Mouse (Mus musculus) limb, embryonic 11.5 days (tissue): ENCODE results near the gene Csnk2a2. TPM values are rescaled to one million over a fixed set of nuclear protein-coding genes. Genes with fewer than 3 reads are reported as not detected.

ENCODE experiments used
- ATAC-seq: fragments of 200-750 bp; cut with Nextera tagmentation; 2 replicates; pipeline ENCODE4 v1.8.0; 2017; ENCODE audit warnings: low read depth; ENCODE audit not compliant: insufficient number of reproducible peaks, low FRiP score, low TSS enrichment
- DNase-seq: peaks from one replicate; pipeline ENCODE4 v3.0.0-alpha.2; 2015; ENCODE audit warnings: low spot score
- H3K27ac ChIP-seq: fragments of 300-500 bp; sonication (generic); replicated peaks from 2 replicates; pipeline ENCODE4 v1.5.1; 2014; ENCODE audit warnings: low read depth, mild to moderate bottlenecking, low read length
- H3K27me3 ChIP-seq: fragments of 300-500 bp; sonication (generic); 2 replicates; pipeline ENCODE4 v1.6.1; 2014; ENCODE audit warnings: mild to moderate bottlenecking, low read length, mixed read lengths; ENCODE audit not compliant: control insufficient read depth, insufficient read depth
- H3K36me3 ChIP-seq: fragments of 300-500 bp; sonication (generic); 2 replicates; pipeline ENCODE4 v1.6.1; 2014; ENCODE audit warnings: mild to moderate bottlenecking, low read length, moderate library complexity, mixed read lengths; ENCODE audit not compliant: control insufficient read depth, insufficient read depth
- H3K4me1 ChIP-seq: fragments of 300-500 bp; sonication (generic); 2 replicates; pipeline ENCODE4 v1.6.1; 2014; ENCODE audit warnings: low read length, mixed read lengths; ENCODE audit not compliant: control insufficient read depth, insufficient read depth
- H3K4me2 ChIP-seq: fragments of 300-500 bp; sonication (generic); 2 replicates; pipeline ENCODE4 v1.6.1; 2014; ENCODE audit warnings: low read depth, mild to moderate bottlenecking, moderate library complexity; ENCODE audit not compliant: severe bottlenecking
- H3K4me3 ChIP-seq: fragments of 300-500 bp; sonication (generic); 2 replicates; pipeline ENCODE4 v1.5.1; 2014; ENCODE audit warnings: low read depth, low read length
- H3K9ac ChIP-seq: fragments of 300-500 bp; sonication (generic); 2 replicates; pipeline ENCODE4 v1.6.1; 2014; ENCODE audit warnings: mild to moderate bottlenecking, low read length
- H3K9me3 ChIP-seq: fragments of 300-500 bp; sonication (generic); 2 replicates; pipeline ENCODE4 v1.6.1; 2016; ENCODE audit warnings: low read length; ENCODE audit not compliant: control insufficient read depth
- WGBS: fragments of 180-500 bp; shearing (Covaris S2); extraction: QIAGEN DNeasy Blood & Tissue Kit; methylation state at CpG from one replicate; pipeline ENCODE4 v1.1.7; 2014; 5-methylcytosine and 5-hydroxymethylcytosine counted together
- polyA plus RNA-seq: library from polyadenylated mRNA; unstranded; fragments of >200 nt; fragmentation: Nextera tagmentation; extraction: Ambion mirVana; gene quantifications from 2 replicates; pipeline ENCODE4 v1.2.1, GENCODE M21; 2014

Gene Csnk2a2
- polyA plus RNA-seq, 1 experiment from 2014 or later = 17.5 TPM

GRCm38 (mm10) chr8:95435930-95436329, 53.9 kb downstream of the Csnk2a2 start:
- Histone ChIP-seq H3K27me3 (no peaks in the 10 kb centered on the region), H3K9ac (no peak overlapping the region), H3K4me2 (no peak overlapping the region), H3K4me1 (peaks cover 9% of the 10 kb centered on the region), H3K27ac (no peak overlapping the region), H3K36me3 (no peaks in the 10 kb centered on the region), H3K4me3 (no peak overlapping the region), H3K9me3 (no peaks in the 10 kb centered on the region)
- ATAC-seq (no peak), DNase-seq (no peak)
- 90% methylated on average over 3 of the region's 3 CpGs for WGBS

DNA sequence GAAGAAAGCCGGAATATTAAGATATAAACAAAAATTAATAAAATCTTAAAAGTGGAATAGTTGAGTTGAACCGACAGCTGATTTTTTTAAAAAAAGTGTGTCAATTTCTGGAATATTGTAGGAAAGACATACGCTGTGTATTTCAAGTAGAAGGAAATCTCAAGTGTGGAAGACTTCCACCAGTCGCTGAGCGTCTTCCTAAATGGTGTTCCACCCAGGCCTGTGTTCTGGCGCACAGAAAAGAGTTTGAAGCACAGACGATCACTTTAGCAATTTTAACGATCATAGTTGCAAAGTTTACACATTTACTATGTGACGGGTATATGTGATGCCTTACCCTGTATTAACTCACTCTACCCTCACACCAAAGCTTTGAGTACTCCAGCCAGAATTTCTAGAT, 54.4 kb downstream of the Csnk2a2 start:
- no peak overlapping the region for H3K9ac ChIP-seq
- H3K4me3 ChIP-seq = no peak overlapping the region
- no peak overlapping the region for H3K27ac ChIP-seq
- no peaks in the 10 kb centered on the region for H3K27me3 ChIP-seq
- no peak for ATAC-seq
- H3K4me1 ChIP-seq = peaks cover 9% of the 10 kb centered on the region
- DNase-seq = no peak
- WGBS = 91% methylated on average over 9 of the region's 9 CpGs
- H3K4me2 ChIP-seq = no peak overlapping the region
- no peaks in the 10 kb centered on the region for H3K9me3 ChIP-seq
- no peaks in the 10 kb centered on the region for H3K36me3 ChIP-seq

DNA sequence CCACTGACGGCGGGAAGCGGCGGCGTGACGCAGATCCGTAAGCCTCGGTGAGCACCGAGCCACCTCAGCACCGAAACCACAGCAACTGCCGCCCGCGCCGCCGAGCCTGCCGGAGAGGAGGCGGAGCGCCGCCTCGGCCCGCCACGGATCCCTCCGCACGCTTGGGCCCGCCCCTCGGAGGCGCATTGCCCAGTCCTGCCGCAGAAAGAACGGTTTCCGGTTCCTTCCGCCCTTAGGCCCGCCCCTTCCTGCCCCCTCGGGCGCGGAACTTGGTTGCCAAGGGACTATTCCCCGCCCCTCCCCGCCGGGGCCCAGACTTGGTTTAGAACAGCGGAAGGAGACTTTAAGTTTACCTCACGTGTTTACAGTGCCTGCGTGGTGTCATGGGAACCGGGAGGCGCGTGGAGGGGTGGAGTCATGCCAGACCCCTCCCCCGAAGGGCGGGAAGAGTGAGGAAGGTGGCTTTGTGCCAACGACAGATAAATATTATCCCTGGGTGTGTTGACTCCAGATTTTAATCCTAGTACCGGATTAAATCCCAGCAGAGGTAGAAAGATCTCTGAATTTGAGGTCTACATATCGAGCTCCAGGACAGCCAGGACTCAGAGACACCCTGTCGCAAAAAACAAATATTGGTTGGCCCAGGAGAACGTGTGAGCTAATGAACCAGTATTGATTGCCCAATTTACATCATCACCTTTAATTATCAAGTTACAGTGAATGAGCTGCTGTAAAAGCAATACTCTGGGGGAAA, 55.0 kb downstream of the Csnk2a2 start, which contains the start of gene Cfap20:
Cfap20 (minus strand) TSS at position 184 of the 754 bp plus-strand sequence.
- Histone ChIP-seq H3K9ac (peak within 1 kb of the TSS; percentile 77), H3K27me3 (no peaks in the 10 kb centered on the region), H3K4me1 (peaks cover 10% of the 10 kb centered on the region), H3K9me3 (no peaks in the 10 kb centered on the region), H3K36me3 (no peaks in the 10 kb centered on the region), H3K27ac (peak within 1 kb of the TSS; percentile 71), H3K4me3 (peak within 1 kb of the TSS; percentile 62), H3K4me2 (peak within 1 kb of the TSS; percentile 74)
- ATAC-seq (peak; percentile 98), DNase-seq (peak; percentile 100)
- under 1% methylated on average over 51 of the region's 51 CpGs for WGBS

DNA sequence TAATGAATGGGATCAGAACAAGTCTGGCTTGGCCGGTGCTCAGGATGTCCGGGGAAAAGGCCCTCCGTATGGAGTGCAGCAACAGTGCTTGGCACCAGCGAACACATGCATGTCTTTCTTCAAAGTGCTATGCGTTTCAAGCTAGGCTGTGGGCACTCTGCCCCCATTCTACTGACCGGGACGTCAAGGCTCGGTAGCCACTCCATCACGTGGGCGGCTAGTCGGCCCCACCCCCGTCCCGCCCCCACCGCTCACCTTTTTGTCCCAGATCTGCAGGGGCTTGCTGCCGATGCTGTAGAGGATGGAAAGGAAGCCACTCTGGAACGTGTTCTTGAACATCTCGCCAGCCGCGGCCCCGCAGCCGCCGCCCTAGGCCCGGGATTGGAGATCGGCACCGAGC, 55.6 kb downstream of the Csnk2a2 start:
- peak overlapping the region; percentile 77 for H3K9ac ChIP-seq
- H3K4me2 ChIP-seq = peak overlapping the region; percentile 74
- peak overlapping the region; percentile 62 for H3K4me3 ChIP-seq
- H3K27me3 ChIP-seq = no peaks in the 10 kb centered on the region
- ATAC-seq = no peak; the same call in 1 of the 2 replicates
- peak; percentile 71 for DNase-seq
- WGBS = 0% methylated on average over 25 of the region's 25 CpGs
- H3K36me3 ChIP-seq = no peaks in the 10 kb centered on the region
- no peaks in the 10 kb centered on the region for H3K9me3 ChIP-seq
- peak overlapping the region; percentile 71 for H3K27ac ChIP-seq
- H3K4me1 ChIP-seq = peaks cover 12% of the 10 kb centered on the region

DNA sequence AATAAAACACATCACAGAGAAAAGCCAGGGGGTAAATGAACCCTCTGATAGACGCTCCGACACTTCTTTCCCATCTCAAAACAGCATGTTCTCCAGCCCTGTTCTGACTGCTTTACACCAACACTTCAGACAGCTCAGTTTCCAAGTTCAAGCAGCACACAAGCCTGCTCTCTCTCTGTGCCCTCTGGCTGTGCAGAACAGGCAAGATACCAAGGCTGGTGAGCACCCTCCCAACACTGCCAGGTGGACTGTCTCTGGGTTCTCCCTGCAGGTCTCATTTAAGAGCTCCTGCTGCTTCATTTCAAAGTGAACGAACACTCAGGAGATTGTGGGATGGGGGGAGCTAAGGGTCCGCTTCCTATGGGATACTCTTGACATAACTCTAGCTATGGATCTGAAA, 56.7 kb downstream of the Csnk2a2 start:
- 77% methylated on average over 4 of the region's 4 CpGs for WGBS
- DNase-seq (no peak), ATAC-seq (no peak)
- H3K4me2 ChIP-seq = peak overlapping the region; percentile 74; the same call in 1 of the 2 replicates
- peak overlapping the region; percentile 37; the same call in 1 of the 2 replicates for H3K9ac ChIP-seq
- peak overlapping the region; percentile 62 for H3K4me3 ChIP-seq
- no peaks in the 10 kb centered on the region for H3K27me3 ChIP-seq
- no peaks in the 10 kb centered on the region for H3K36me3 ChIP-seq
- H3K9me3 ChIP-seq = no peaks in the 10 kb centered on the region
- no peak overlapping the region for H3K27ac ChIP-seq
- H3K4me1 ChIP-seq = peaks cover 12% of the 10 kb centered on the region

DNA sequence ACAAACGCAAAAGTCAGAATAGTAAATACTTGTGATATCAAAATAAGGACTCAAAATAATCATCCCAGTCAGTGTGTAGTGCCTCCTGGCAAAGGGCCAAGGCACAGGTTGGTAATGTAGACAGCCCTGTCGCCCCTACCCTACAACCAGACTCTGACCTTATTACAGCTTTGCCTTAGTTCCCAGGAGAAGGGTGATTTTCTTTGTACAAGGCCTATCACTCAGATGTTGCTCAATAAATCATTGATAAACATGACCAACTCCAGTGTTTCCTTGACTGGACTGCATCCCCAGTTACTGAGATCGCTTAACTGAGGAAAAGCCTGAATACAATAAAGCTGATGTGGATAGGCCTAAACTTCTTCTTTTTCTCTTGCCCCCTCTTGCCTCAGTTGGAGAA, 57.4 kb downstream of the Csnk2a2 start:
- no peak overlapping the region for H3K9ac ChIP-seq
- H3K4me2 ChIP-seq = no peak overlapping the region
- H3K36me3 ChIP-seq = no peaks in the 10 kb centered on the region
- H3K4me3 ChIP-seq = no peak overlapping the region
- no peaks in the 10 kb centered on the region for H3K9me3 ChIP-seq
- no peak overlapping the region for H3K27ac ChIP-seq
- 88% methylated on average over 3 of the region's 3 CpGs for WGBS
- DNase-seq (no peak), ATAC-seq (no peak)
- H3K4me1 ChIP-seq = peaks cover 15% of the 10 kb centered on the region
- no peaks in the 10 kb centered on the region for H3K27me3 ChIP-seq

- Histone ChIP-seq H3K36me3 (no peaks in the 10 kb centered on the region), H3K4me1 (peaks cover 15% of the 10 kb centered on the region), H3K9ac (no peak overlapping the region), H3K4me3 (no peak overlapping the region), H3K27me3 (no peaks in the 10 kb centered on the region), H3K9me3 (no peaks in the 10 kb centered on the region), H3K4me2 (no peak overlapping the region), H3K27ac (no peak overlapping the region)
- 54% methylated on average over 3 of the region's 3 CpGs for WGBS
- ATAC-seq (no peak), DNase-seq (no peak)
These were observed 59.9 kb downstream of the Csnk2a2 start for GRCm38 (mm10) chr8:95429945-95430344.

GRCm38 (mm10) chr8:95427594-95428535, 62.0 kb downstream of the Csnk2a2 start:
- DNase-seq (peak; percentile 83), ATAC-seq (no peak)
- Histone ChIP-seq H3K9me3 (no peaks in the 10 kb centered on the region), H3K4me1 (peaks cover 6% of the 10 kb centered on the region; the same call in 1 of the 2 replicates), H3K27me3 (no peaks in the 10 kb centered on the region), H3K27ac (no peak overlapping the region), H3K4me2 (no peak overlapping the region), H3K9ac (no peak overlapping the region), H3K4me3 (no peak overlapping the region), H3K36me3 (no peaks in the 10 kb centered on the region)
- 38% methylated on average over 12 of the region's 12 CpGs for WGBS
